Mouse (Mus musculus) intestine, embryonic 16.5 days (tissue): ENCODE measurements around the gene Lyg2. TPM values are rescaled to one million over a fixed set of nuclear protein-coding genes. Genes with fewer than 3 reads are reported as not detected.
A peak's percentile ranks its signal among the peaks of the same experiment; 100 is the strongest.

Source experiments
- ATAC-seq: fragments of 200-750 bp; cut with Nextera tagmentation; 2 replicates; pipeline ENCODE4 v1.8.0; 2017; ENCODE audit warnings: moderate TSS enrichment, moderate library complexity
- H3K27ac ChIP-seq: fragments of 300-500 bp; sonication (generic); 2 replicates; pipeline ENCODE4 v1.5.1; 2014; ENCODE audit warnings: mild to moderate bottlenecking, low read length
- H3K27me3 ChIP-seq: fragments of 300-500 bp; sonication (generic); replicated peaks from 2 replicates; pipeline ENCODE4 v1.6.1; 2014; ENCODE audit warnings: low read length, control low read depth, mixed read lengths; ENCODE audit not compliant: control insufficient read depth, insufficient read depth
- H3K36me3 ChIP-seq: fragments of 300-500 bp; sonication (generic); 2 replicates; pipeline ENCODE4 v1.6.1; 2014; ENCODE audit warnings: low read length, control low read depth; ENCODE audit not compliant: control insufficient read depth, insufficient read depth
- H3K4me1 ChIP-seq: fragments of 300-500 bp; sonication (generic); 2 replicates; pipeline ENCODE4 v1.6.1; 2014; ENCODE audit warnings: low read length, control low read depth, mixed read lengths; ENCODE audit not compliant: control insufficient read depth, insufficient read depth
- H3K4me2 ChIP-seq: fragments of 300-500 bp; sonication (generic); 2 replicates; pipeline ENCODE4 v1.6.1; 2014; ENCODE audit warnings: low read depth, low read length, control low read depth
- H3K4me3 ChIP-seq: fragments of 300-500 bp; sonication (generic); 2 replicates; pipeline ENCODE4 v1.5.1; 2014; ENCODE audit warnings: mild to moderate bottlenecking, low read length
- H3K9ac ChIP-seq: fragments of 300-500 bp; sonication (generic); 2 replicates; pipeline ENCODE4 v1.6.1; 2014; ENCODE audit warnings: low read depth, low read length
- H3K9me3 ChIP-seq: fragments of 300-500 bp; sonication (generic); 2 replicates; pipeline ENCODE4 v1.6.1; 2016; ENCODE audit warnings: low read length, control low read depth; ENCODE audit not compliant: control insufficient read depth
- WGBS: fragments of 180-500 bp; shearing (Covaris S2); extraction: QIAGEN DNeasy Blood & Tissue Kit; methylation state at CpG from one replicate; pipeline ENCODE4 v1.1.7; 2014; 5-methylcytosine and 5-hydroxymethylcytosine counted together
- polyA plus RNA-seq: library from polyadenylated mRNA; unstranded; fragments of >200 nt; fragmentation: Nextera tagmentation; extraction: Ambion mirVana; gene quantifications from 2 replicates; pipeline ENCODE4 v1.2.1, GENCODE M21; 2015

Gene Lyg2
- polyA plus RNA-seq, 1 experiment from 2014 or later = not detected

- WGBS = under 1% methylated on average over 41 of the region's 41 CpGs
- H3K9me3 ChIP-seq = no peaks in the 10 kb centered on the region
- ATAC-seq = peak; percentile 90
These were observed 26.2 kb downstream of the Lyg2 start, which contains the start of the genes Mitd1 and Mrpl30 for GRCm38 (mm10) chr1:37890025-37890652. Gene Mitd1, minus strand, starts transcription at chr1:37890411. Gene Mrpl30, plus strand, starts transcription at chr1:37890477.

GRCm38 (mm10) chr1:37889206-37889605, 27.1 kb downstream of the Lyg2 start:
- peaks cover 7% of the 10 kb centered on the region for H3K4me1 ChIP-seq
- no peaks in the 10 kb centered on the region for H3K27me3 ChIP-seq
- H3K36me3 ChIP-seq = no peaks in the 10 kb centered on the region
- WGBS = 71% methylated on average over 7 of the region's 7 CpGs
- peak overlapping the region; percentile 76; the same call in 1 of the 2 replicates for H3K9ac ChIP-seq
- H3K27ac ChIP-seq = peak overlapping the region; percentile 89; the same call in 1 of the 2 replicates
- H3K4me3 ChIP-seq = peak overlapping the region; percentile 75
- no peaks in the 10 kb centered on the region for H3K9me3 ChIP-seq
- ATAC-seq = no peak
- peak overlapping the region; percentile 73 for H3K4me2 ChIP-seq

More at GRCm38 (mm10) chr1:37890025-37890652, 26.2 kb downstream of the Lyg2 start, which contains the start of the genes Mitd1 and Mrpl30:
- no peaks in the 10 kb centered on the region for H3K27me3 ChIP-seq
- H3K27ac ChIP-seq = peak within 1 kb of the TSS; percentile 89
- peaks cover 7% of the 10 kb centered on the region for H3K4me1 ChIP-seq
- peak within 1 kb of the TSS; percentile 73 for H3K4me2 ChIP-seq
- no peaks in the 10 kb centered on the region for H3K36me3 ChIP-seq
- H3K4me3 ChIP-seq = peak within 1 kb of the TSS; percentile 75
- peak within 1 kb of the TSS; percentile 76 for H3K9ac ChIP-seq

GRCm38 (mm10) chr1:37884451-37884850, 31.8 kb downstream of the Lyg2 start:
- no peak for ATAC-seq
- WGBS = 74% methylated on average over 4 of the region's 4 CpGs
- Histone ChIP-seq H3K27ac (no peak overlapping the region), H3K9me3 (no peaks in the 10 kb centered on the region), H3K36me3 (peaks cover 9% of the 10 kb centered on the region; the same call in 1 of the 2 replicates), H3K27me3 (no peaks in the 10 kb centered on the region), H3K4me3 (no peak overlapping the region), H3K4me2 (no peak overlapping the region), H3K9ac (no peak overlapping the region), H3K4me1 (peaks cover 5% of the 10 kb centered on the region)

GRCm38 (mm10) chr1:37883411-37883810, 32.9 kb downstream of the Lyg2 start:
- ATAC-seq = no peak
- Histone ChIP-seq H3K36me3 (peaks cover 9% of the 10 kb centered on the region; the same call in 1 of the 2 replicates), H3K27ac (no peak overlapping the region), H3K27me3 (no peaks in the 10 kb centered on the region), H3K4me2 (no peak overlapping the region), H3K4me3 (no peak overlapping the region), H3K9me3 (no peaks in the 10 kb centered on the region), H3K9ac (no peak overlapping the region), H3K4me1 (no peaks in the 10 kb centered on the region)
- WGBS = 85% methylated on average over 4 of the region's 4 CpGs

- no peak for ATAC-seq
- Histone ChIP-seq H3K27ac (no peak overlapping the region), H3K27me3 (no peaks in the 10 kb centered on the region), H3K9ac (no peak overlapping the region), H3K4me2 (no peak overlapping the region), H3K9me3 (peaks cover 8% of the 10 kb centered on the region; the same call in 1 of the 2 replicates), H3K4me3 (no peak overlapping the region), H3K36me3 (peaks cover 16% of the 10 kb centered on the region), H3K4me1 (no peaks in the 10 kb centered on the region)
- 93% methylated on average over 13 of the region's 13 CpGs for whole genome bisulfite sequencing
These were observed 38.4 kb downstream of the Lyg2 start for GRCm38 (mm10) chr1:37877736-37878460.

- H3K27me3 ChIP-seq = no peaks in the 10 kb centered on the region
- ATAC-seq = no peak
- 74% methylated on average over 4 of the region's 4 CpGs for WGBS
- H3K4me1 ChIP-seq = no peaks in the 10 kb centered on the region
- H3K4me2 ChIP-seq = peak overlapping the region; percentile 77
- H3K4me3 ChIP-seq = 0 out of 2 replicates have a peak overlapping the region, but pooled peaks have one; percentile 3
- H3K9me3 ChIP-seq = peaks cover 8% of the 10 kb centered on the region; the same call in 1 of the 2 replicates
- peaks cover 14% of the 10 kb centered on the region for H3K36me3 ChIP-seq
- no peak overlapping the region for H3K9ac ChIP-seq
- H3K27ac ChIP-seq = no peak overlapping the region
These were observed 43.1 kb downstream of the Lyg2 start for GRCm38 (mm10) chr1:37873157-37873556.

- Histone ChIP-seq H3K4me2 (peak overlapping the region; percentile 77), H3K4me3 (peak overlapping the region; percentile 61), H3K27me3 (no peaks in the 10 kb centered on the region), H3K36me3 (peaks cover 14% of the 10 kb centered on the region), H3K9ac (peak overlapping the region; percentile 68), H3K4me1 (no peaks in the 10 kb centered on the region), H3K9me3 (peaks cover 8% of the 10 kb centered on the region; the same call in 1 of the 2 replicates), H3K27ac (peak overlapping the region; percentile 76)
- WGBS = 4% methylated on average over 33 of the region's 33 CpGs
- ATAC-seq = peak; percentile 90
These were observed 43.9 kb downstream of the Lyg2 start for GRCm38 (mm10) chr1:37872131-37873067.

- H3K4me3 ChIP-seq = peak within 1 kb of the TSS; percentile 61
- H3K4me1 ChIP-seq = no peaks in the 10 kb centered on the region
- H3K9ac ChIP-seq = peak within 1 kb of the TSS; percentile 68
- H3K27ac ChIP-seq = peak within 1 kb of the TSS; percentile 76
- WGBS = 8% methylated on average over 7 of the region's 7 CpGs
- peak; percentile 78 for ATAC-seq
- H3K27me3 ChIP-seq = no peaks in the 10 kb centered on the region
- H3K4me2 ChIP-seq = peak within 1 kb of the TSS; percentile 77
- H3K9me3 ChIP-seq = peaks cover 8% of the 10 kb centered on the region; the same call in 1 of the 2 replicates
- H3K36me3 ChIP-seq = peaks cover 14% of the 10 kb centered on the region
These were observed 44.6 kb downstream of the Lyg2 start, which contains the start of gene Lipt1 for GRCm38 (mm10) chr1:37871704-37872103. Gene Lipt1, plus strand, starts transcription at chr1:37871738.
